Mouse (Mus musculus) ES-E14 (cell line): Measurements from ENCODE around the gene Otof. TPM values are rescaled to one million over a fixed set of nuclear protein-coding genes. Genes with fewer than 3 reads are reported as not detected.

Experiments used
- DNase-seq: peaks from one replicate; pipeline ENCODE4 v3.0.0-alpha.2; 2013; ENCODE audit warnings: low read depth, low spot score
- H3K27ac ChIP-seq: 2 replicates; pipeline ENCODE4 v1.5.1; 2012; ENCODE audit warnings: low read depth, mild to moderate bottlenecking, low read length, moderate library complexity, mixed read lengths; ENCODE audit not compliant: poor library complexity, insufficient read depth, severe bottlenecking
- H3K36me3 ChIP-seq: 2 replicates; pipeline ENCODE4 v1.6.1; 2012; ENCODE audit warnings: mild to moderate bottlenecking, low read length, moderate library complexity, mixed read lengths; ENCODE audit not compliant: control insufficient read depth, poor library complexity, insufficient read depth, severe bottlenecking
- H3K4me1 ChIP-seq, 2 experiments: fragments of 150-350 bp in 1 of 2; sonication (generic) in 1 of 2; 2 replicates each; pipeline ENCODE4 v1.6.1; 2012; ENCODE audit warnings: low read length in 2 of 2, mild to moderate bottlenecking in 1 of 2, mixed read lengths in 1 of 2; ENCODE audit not compliant: control insufficient read depth in 2 of 2, insufficient read depth in 2 of 2, poor library complexity in 1 of 2
- H3K4me3 ChIP-seq, 2 experiments: fragments of 150-350 bp in 1 of 2; sonication (generic) in 1 of 2; 2 replicates each; pipeline ENCODE4 v1.5.1; 2012; ENCODE audit warnings: low read length in 2 of 2, low read depth in 1 of 2, mild to moderate bottlenecking in 1 of 2, mixed read lengths in 1 of 2; ENCODE audit not compliant: insufficient read depth in 1 of 2, poor library complexity in 1 of 2, severe bottlenecking in 1 of 2
- H3K9ac ChIP-seq: 2 replicates; pipeline ENCODE4 v1.6.1; 2012; ENCODE audit warnings: low read depth, mild to moderate bottlenecking, low read length, mixed read lengths; ENCODE audit not compliant: poor library complexity, insufficient read depth, severe bottlenecking
- H3K9me3 ChIP-seq: fragments of 150-350 bp; sonication (generic); 2 replicates; pipeline ENCODE4 v1.6.1; 2012; ENCODE audit warnings: low read depth, mild to moderate bottlenecking, low read length; ENCODE audit not compliant: control insufficient read depth, insufficient read depth
- CHD2 ChIP-seq: IDR thresholded peaks from 2 replicates; pipeline ENCODE4 v1.6.1; 2014; ENCODE audit warnings: mild to moderate bottlenecking, low read depth, low read length, inconsistent platforms
- HCFC1 ChIP-seq: IDR thresholded peaks from 2 replicates; pipeline ENCODE4 v1.6.1; 2012; ENCODE audit warnings: low read length, inconsistent platforms, borderline replicate concordance; ENCODE audit not compliant: insufficient read depth
- MAFK ChIP-seq: IDR thresholded peaks from 2 replicates; pipeline ENCODE4 v1.6.1; 2014; ENCODE audit warnings: mild to moderate bottlenecking, low read depth, low read length, inconsistent platforms; ENCODE audit not compliant: insufficient read depth
- ZC3H11A ChIP-seq: IDR thresholded peaks from 2 replicates; pipeline ENCODE4 v1.6.1; 2012; ENCODE audit warnings: low read depth, mild to moderate bottlenecking, inconsistent platforms, low read length, borderline replicate concordance
- ZNF384 ChIP-seq: IDR thresholded peaks from 2 replicates; pipeline ENCODE4 v1.6.1; 2012; ENCODE audit warnings: low read depth, low read length, inconsistent platforms
- in situ Hi-C, 2 experiments: fragments of 600-800 bp; cut with MboI; formaldehyde crosslinking; loops; one replicate each; pipeline ENCODE4 v1.15.1; 2025; ENCODE audit warnings: low sequenced_read_pairs in 2 of 2, inconsistent platforms in 1 of 2; ENCODE audit not compliant: unreplicated experiment in 2 of 2
- total RNA-seq: library from RNA; depleted of rRNA; stranded (reverse); fragments of 300-350 nt; gene quantifications from 2 replicates; pipeline ENCODE4 v1.2.3, GENCODE M21; 2012

Gene Otof
- total RNA-seq, 1 experiment = 0.18 TPM

- H3K4me1 ChIP-seq = peaks cover 2 to 3% of the 10 kb centered on the region in 2 experiments; a peak in 1 of 4 replicates
- no peaks in the 10 kb centered on the region for H3K36me3 ChIP-seq
- no peaks in the 10 kb centered on the region for H3K9me3 ChIP-seq
- no peak overlapping the region for H3K9ac ChIP-seq
- H3K27ac ChIP-seq = no peak overlapping the region
- in situ Hi-C loops = no loop called here
- no peak for DNase-seq
- no peak overlapping the region for H3K4me3 ChIP-seq
- no peak for TF ChIP-seq ZNF384
- no peak for TF ChIP-seq MAFK
- no peak for TF ChIP-seq HCFC1
- no peak for TF ChIP-seq ZC3H11A
- TF ChIP-seq CHD2 = no peak
Measured at GRCm38 (mm10) chr5:30493723-30494122, 32.0 kb upstream of the Otof start.

- no peak overlapping the region for H3K4me3 ChIP-seq
- DNase-seq = no peak
- no peak overlapping the region for H3K27ac ChIP-seq
- 0 out of 4 replicates have a peak, but pooled peaks cover 0 to 3% of the 10 kb centered on the region in 2 experiments for H3K4me1 ChIP-seq
- TF ChIP-seq ZNF384 (no peak), CHD2 (no peak), ZC3H11A (no peak), MAFK (no peak), HCFC1 (no peak)
- no peaks in the 10 kb centered on the region for H3K9me3 ChIP-seq
- in situ Hi-C loops = no loop called here
- H3K9ac ChIP-seq = no peak overlapping the region
- no peaks in the 10 kb centered on the region for H3K36me3 ChIP-seq
Measured at GRCm38 (mm10) chr5:30490845-30491244, 29.1 kb upstream of the Otof start.

- no peak overlapping the region for H3K9ac ChIP-seq
- in situ Hi-C loops = no loop called here
- no peak for TF ChIP-seq MAFK
- no peak for TF ChIP-seq ZNF384
- TF ChIP-seq HCFC1 = no peak
- no peak for TF ChIP-seq ZC3H11A
- TF ChIP-seq CHD2 = no peak
- no peaks in the 10 kb centered on the region for H3K36me3 ChIP-seq
- no peak overlapping the region for H3K4me3 ChIP-seq
- no peak overlapping the region for H3K27ac ChIP-seq
- DNase-seq = no peak
- H3K4me1 ChIP-seq = 0 out of 4 replicates have a peak, but pooled peaks cover 0 to 3% of the 10 kb centered on the region in 2 experiments
- no peaks in the 10 kb centered on the region for H3K9me3 ChIP-seq
Measured at GRCm38 (mm10) chr5:30490215-30490614, 28.5 kb upstream of the Otof start.

- no peak for DNase-seq
- Histone ChIP-seq H3K4me1 (no peaks in the 10 kb centered on the region), H3K9me3 (no peaks in the 10 kb centered on the region), H3K36me3 (no peaks in the 10 kb centered on the region), H3K4me3 (no peak overlapping the region), H3K9ac (no peak overlapping the region), H3K27ac (no peak overlapping the region)
- in situ Hi-C loops = no loop called here
- no peak for TF ChIP-seq MAFK
- no peak for TF ChIP-seq ZC3H11A
- TF ChIP-seq ZNF384 = no peak
- TF ChIP-seq HCFC1 = no peak
- TF ChIP-seq CHD2 = no peak
Measured at GRCm38 (mm10) chr5:30485136-30485535, 23.4 kb upstream of the Otof start.

- Histone ChIP-seq H3K9ac (no peak overlapping the region), H3K4me3 (no peak overlapping the region), H3K27ac (no peak overlapping the region), H3K4me1 (no peaks in the 10 kb centered on the region), H3K9me3 (no peaks in the 10 kb centered on the region), H3K36me3 (no peaks in the 10 kb centered on the region)
- no peak for DNase-seq
- no peak for TF ChIP-seq ZC3H11A
- no peak for TF ChIP-seq CHD2
- no peak for TF ChIP-seq MAFK
- no peak for TF ChIP-seq HCFC1
- TF ChIP-seq ZNF384 = no peak
- in situ Hi-C loops = no loop called here
Measured at GRCm38 (mm10) chr5:30484591-30484990, 22.9 kb upstream of the Otof start.
